Mouse (Mus musculus) cerebellum, postnatal 4 days (tissue): ENCODE measurements at regions not wholly inside any gene's neighbourhood (a gene's known extent, or its start where the extent isn't known, plus 50 kb on each side); places are given as distances from the start of the nearest gene placed in this dataset.
"Not testable (repeated sequence)": the region's sequence is repeated elsewhere in the genome, so short reads cannot be mapped to it uniquely, and the experiment has no call there.

Experiments used
- DNase-seq, 2 experiments: peaks; one replicate each; pipeline ENCODE4 v3.0.0; 2022; ENCODE audit warnings: low spot score in 2 of 2, mixed read lengths in 1 of 2

- DNase-seq, result peak in 1 of 2 experiments; percentile 6
Observed at GRCm38 (mm10) chr1:103986867-103987266, 781.5 kb upstream of the Cdh20 start.

DNA sequence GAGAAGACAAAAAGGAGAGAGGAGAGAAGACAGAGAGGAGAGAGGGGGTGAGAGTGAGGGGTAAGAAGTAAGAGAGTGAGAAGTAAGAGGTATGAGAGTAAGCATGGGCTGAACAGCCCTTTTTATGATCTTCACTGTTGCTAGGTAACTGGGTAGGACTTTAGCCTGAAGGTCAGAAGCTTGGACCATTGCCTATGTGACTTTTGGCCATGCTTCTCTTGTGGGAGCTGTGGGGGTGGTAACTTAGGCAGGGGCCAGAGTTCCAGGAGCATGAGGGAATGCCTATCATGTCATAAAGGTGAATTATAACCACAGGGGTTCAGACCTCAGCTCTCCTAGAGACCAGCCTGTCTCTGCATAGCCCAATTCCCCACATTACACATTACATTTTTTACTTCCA, 765.4 kb upstream of the Cdh20 start:
- not testable (repeated sequence) for DNase-seq

DNA sequence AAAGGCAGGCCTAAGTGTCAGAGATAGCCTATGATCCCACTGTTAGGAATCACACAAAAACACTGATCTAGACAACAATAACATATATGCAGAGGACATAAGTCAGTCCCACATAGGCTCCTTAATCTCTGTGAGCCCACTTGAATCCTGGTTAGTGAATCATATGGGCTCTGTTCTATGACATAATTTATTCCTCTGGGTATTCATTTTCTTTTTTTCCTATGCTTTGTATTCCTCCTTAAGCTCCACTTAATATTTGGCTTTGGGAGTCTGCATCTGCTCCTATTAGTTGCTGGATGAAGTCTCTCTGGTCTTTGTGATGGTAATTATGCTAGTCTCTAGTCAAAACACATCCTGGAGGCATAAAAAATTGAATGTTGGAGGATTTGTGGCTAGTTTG, 738.7 kb upstream of the Cdh20 start:
- DNase-seq, result no peak

GRCm38 (mm10) chr1:104048440-104048839, 719.9 kb upstream of the Cdh20 start:
- DNase-seq, result no peak

GRCm38 (mm10) chr1:104049169-104049948, 719.0 kb upstream of the Cdh20 start:
- DNase-seq, result no peak
